Comparison of ENCODE assay signal across 12 mouse cellular contexts in the genomic region with DNA sequence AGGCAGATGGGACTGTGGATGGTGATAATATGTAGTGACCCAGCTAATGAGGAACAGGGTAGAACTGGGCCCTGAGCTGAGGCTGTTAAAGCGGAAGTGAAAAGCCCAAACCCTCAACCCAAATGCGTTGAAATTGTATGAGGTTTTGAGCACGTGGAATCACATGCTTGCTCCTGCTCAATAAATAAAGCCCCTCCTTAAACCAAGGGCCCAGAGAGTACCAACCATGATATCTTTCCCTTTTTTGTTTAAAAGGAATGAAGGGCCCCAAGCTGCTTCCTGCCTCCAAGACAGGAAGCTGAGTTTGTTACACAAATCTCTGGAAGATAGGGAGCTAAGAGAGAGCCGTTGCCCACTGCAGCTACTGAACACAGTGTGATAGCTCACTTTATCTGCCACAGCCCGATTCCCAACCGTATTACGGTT. TPM values are rescaled to one million over a fixed set of nuclear protein-coding genes. Genes with fewer than 3 reads are reported as not detected.
DNase-seq lines count a peak whose midpoint lies in the region; ATAC-seq and TF ChIP-seq lines count a peak whose summit lies in the region.
"Had no signal": no experiment of that assay in that cellular context is flagged by ENCODE, and none has a peak within 500 bp of the region (broad histone marks: within the 10 kb centered on the region; RNA-seq: fewer than 3 reads in every experiment).

No protein-coding gene starts in this region.

- no peak for TF ChIP-seq CTCF in kidney, adult 2 months (conservative IDR thresholded peaks at IDR 0.05; ENCODE audit: insufficient read depth, insufficient read length, low read depth, low read length)
- TF ChIP-seq CTCF in bone marrow macrophage, adult 2 months (IDR thresholded peaks at IDR 0.05; ENCODE audit: low read depth, low read length): no peak

- TF ChIP-seq POLR2A in kidney, adult 2 months (IDR thresholded peaks at IDR 0.05; ENCODE audit: low read depth, low read length): no peak
- no peak for TF ChIP-seq POLR2A in bone marrow macrophage, adult 2 months (IDR thresholded peaks at IDR 0.05; ENCODE audit: borderline replicate concordance, low read depth, low read length)

- 70% methylated on average over 7 of the region's 7 CpGs for WGBS in kidney, adult 2 months

- H3K4me1 ChIP-seq in kidney, adult 2 months (ENCODE audit: control insufficient read depth, insufficient read depth, low read length): no peaks in the 10 kb centered on the region
- H3K4me1 ChIP-seq in bone marrow macrophage, adult 2 months (ENCODE audit: control insufficient read depth, insufficient read depth, low read length): peaks cover 82% of the 10 kb centered on the region
- H3K4me1 ChIP-seq: limb, embryonic 15.5 days had no signal

- peak; percentile 7 for DNase-seq in kidney, adult 2 months
- DNase-seq in kidney, postnatal 36 days: no peak
- no peak for DNase-seq in thymus, postnatal 4 days
- no peak for DNase-seq in left cerebral cortex, adult 8-10 months (ENCODE audit: low spot score in 2 of 2)
- DNase-seq in cerebellum, adult 8-10 months: no peak
- DNase-seq: cerebellum, adult 9-10 months had no signal

- no peak overlapping the region for H3K4me3 ChIP-seq in kidney, adult 2 months (ENCODE audit: insufficient read depth, low read depth, low read length)
- H3K4me3 ChIP-seq in bone marrow macrophage, adult 2 months (ENCODE audit: insufficient read depth, low read length): no peak overlapping the region
- H3K4me3 ChIP-seq: hindbrain, embryonic 13.5 days; limb, embryonic 15.5 days; stomach, embryonic 15.5 days had no signal

- no peaks in the 10 kb centered on the region for H3K27me3 ChIP-seq in kidney, adult 2 months (replicated peaks; ENCODE audit: control insufficient read depth, insufficient read depth, low read length)
- H3K27me3 ChIP-seq: hindbrain, embryonic 13.5 days; limb, embryonic 15.5 days; stomach, embryonic 15.5 days had no signal

- peak; percentile 53 to 62 for ATAC-seq in hematopoietic stem cell, adult 5-6 weeks (replicated peaks in 1 of 2; ENCODE audit: insufficient read depth in 1 of 2, low FRiP score in 2 of 2, low TSS enrichment in 1 of 2, low read depth in 1 of 2, poor library complexity in 2 of 2, severe bottlenecking in 2 of 2)
- peak; percentile 51 for ATAC-seq in megakaryocyte progenitor cell, adult 5-6 weeks (replicated peaks; ENCODE audit: poor library complexity)

- H3K36me3 ChIP-seq in kidney, adult 2 months (ENCODE audit: control insufficient read depth, insufficient read depth, low read length): no peaks in the 10 kb centered on the region
- H3K36me3 ChIP-seq: limb, embryonic 15.5 days; stomach, embryonic 15.5 days had no signal

- H3K27ac ChIP-seq in kidney, adult 2 months (ENCODE audit: insufficient read depth, low read depth, low read length): no peak overlapping the region
- peak overlapping the region; percentile 99 for H3K27ac ChIP-seq in bone marrow macrophage, adult 2 months (ENCODE audit: insufficient read depth, low read depth, low read length)
- H3K27ac ChIP-seq: hindbrain, embryonic 13.5 days; limb, embryonic 15.5 days; stomach, embryonic 15.5 days had no signal

RNA-seq across cellular contexts. Expression of a gene that starts 21.3 kb away (rescaled TPM):
- polyA plus RNA-seq in kidney, adult 2 months (2012; rRNA removed): 0.42 and 1.5 TPM in 2 replicates
- 76.7 and 82.8 TPM in 2 replicates for polyA plus RNA-seq in bone marrow macrophage, adult 2 months (2012; ENCODE audit: insufficient read depth, insufficient read length, missing spikeins)
- 45.8 and 63.6 TPM in 2 replicates for total RNA-seq in hematopoietic stem cell, adult 5-6 weeks (2017)
- 15.6 and 28.8 TPM in 2 replicates for total RNA-seq in megakaryocyte progenitor cell, adult 5-6 weeks (2015)
- total RNA-seq in megakaryocyte progenitor cell, adult 5-6 weeks (2017): 10.6 and 16.6 TPM in 2 replicates
- 10 to 100 TPM; 32.6 to 44.3 (median 38.4) TPM for total RNA-seq in left cerebral cortex, adult 8-10 months (2022)
